Mouse (Mus musculus): ENCODE data around the gene Pfkm. TPM values are rescaled to one million over a fixed set of nuclear protein-coding genes. Genes with fewer than 3 reads are reported as not detected.

Pfkm gene
- polyA plus RNA-seq, 1 experiment from 2014 or later = 26.7 TPM

DNA sequence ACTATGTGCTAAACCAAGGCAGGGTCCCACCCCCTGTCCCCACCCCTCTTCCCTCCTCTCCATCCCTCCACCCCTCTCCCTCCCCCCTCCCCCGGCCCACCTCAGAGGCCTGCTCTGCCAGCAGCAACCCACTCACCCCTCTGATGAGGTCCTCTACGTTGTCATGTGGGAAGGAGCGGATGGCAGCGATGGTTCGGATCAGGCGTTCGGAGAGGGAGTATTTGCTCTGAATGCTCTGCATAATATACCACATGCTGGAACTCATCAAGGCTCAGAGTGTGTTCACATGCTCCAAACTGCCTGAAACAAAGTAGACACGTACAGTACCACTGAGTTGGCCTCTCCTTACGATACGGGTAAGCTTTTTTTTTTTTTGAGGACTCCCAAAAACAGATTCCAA is 50.1 kb downstream of the Pfkm start:
- peaks cover 15% of the 10 kb centered on the region for H3K4me1 ChIP-seq (replicated peaks)
- 82% methylated on average over 10 of the region's 10 CpGs for WGBS (ENCODE audit: insufficient replicate concordance)
- no peak overlapping the region for H3K4me2 ChIP-seq
- H3K27ac ChIP-seq = no peak overlapping the region
- H3K9me3 ChIP-seq (replicated peaks) = no peaks in the 10 kb centered on the region
- ATAC-seq (ENCODE audit: low read depth) (no peak), DNase-seq (no peak)
- peaks cover 41% of the 10 kb centered on the region for H3K36me3 ChIP-seq
- H3K9ac ChIP-seq = no peak overlapping the region
- no peaks in the 10 kb centered on the region for H3K27me3 ChIP-seq
- no peak overlapping the region for H3K4me3 ChIP-seq (replicated peaks)

GRCm38 (mm10) chr15:98144861-98145507 is 52.6 kb downstream of the Pfkm start:
- DNase-seq (peak; percentile 13), ATAC-seq (ENCODE audit: low read depth) (peak; percentile 69)
- Histone ChIP-seq H3K4me2 (peak overlapping the region; percentile 88), H3K27me3 (no peaks in the 10 kb centered on the region), H3K36me3 (peaks cover 25% of the 10 kb centered on the region), H3K9me3 (replicated peaks) (no peaks in the 10 kb centered on the region), H3K27ac (peak overlapping the region; percentile 73), H3K4me3 (replicated peaks) (peak overlapping the region; percentile 97), H3K9ac (peak overlapping the region; percentile 96), H3K4me1 (replicated peaks) (peaks cover 15% of the 10 kb centered on the region)
- WGBS (ENCODE audit: insufficient replicate concordance) = 1% methylated on average over 36 of the region's 36 CpGs

DNA sequence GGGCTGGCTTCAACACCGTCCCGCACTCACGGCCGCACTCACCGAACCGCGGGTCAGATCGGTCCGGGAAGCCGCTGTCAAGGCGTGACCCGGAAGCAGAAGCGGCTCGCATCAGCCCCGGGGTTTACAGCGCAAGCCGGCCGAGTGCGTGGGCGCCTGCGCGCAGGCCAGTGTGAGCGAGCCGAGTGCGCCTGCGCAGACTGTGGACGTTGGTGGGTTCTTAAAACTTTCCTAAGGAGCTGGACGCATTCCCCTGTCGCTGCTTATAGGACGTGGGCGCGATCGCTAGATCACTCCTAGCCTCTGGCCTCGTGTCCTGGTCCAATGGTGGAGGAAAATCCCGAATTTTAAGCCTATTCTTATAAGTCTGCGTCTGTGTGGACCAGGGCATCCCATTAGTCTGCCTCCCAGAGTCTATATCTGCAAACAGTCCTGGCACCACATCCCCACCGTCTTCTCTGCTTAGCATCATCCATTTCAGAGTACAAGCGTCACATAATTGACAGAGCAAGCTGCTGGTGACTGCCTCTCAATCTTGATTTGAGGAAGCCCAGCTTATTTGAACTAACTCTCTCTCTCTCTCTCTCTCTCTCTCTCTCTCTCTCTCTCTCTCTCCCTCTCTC is 53.3 kb downstream of the Pfkm start:
- WGBS (ENCODE audit: insufficient replicate concordance) = 2% methylated on average over 38 of the region's 38 CpGs
- Histone ChIP-seq H3K4me3 (replicated peaks) (peak overlapping the region; percentile 97), H3K36me3 (peaks cover 19% of the 10 kb centered on the region), H3K9me3 (replicated peaks) (no peaks in the 10 kb centered on the region), H3K9ac (peak overlapping the region; percentile 96), H3K27ac (peak overlapping the region; percentile 73), H3K4me1 (replicated peaks) (peaks cover 15% of the 10 kb centered on the region), H3K27me3 (no peaks in the 10 kb centered on the region), H3K4me2 (peak overlapping the region; percentile 88)
- DNase-seq (peak; percentile 87), ATAC-seq (ENCODE audit: low read depth) (peak; percentile 98)

DNA sequence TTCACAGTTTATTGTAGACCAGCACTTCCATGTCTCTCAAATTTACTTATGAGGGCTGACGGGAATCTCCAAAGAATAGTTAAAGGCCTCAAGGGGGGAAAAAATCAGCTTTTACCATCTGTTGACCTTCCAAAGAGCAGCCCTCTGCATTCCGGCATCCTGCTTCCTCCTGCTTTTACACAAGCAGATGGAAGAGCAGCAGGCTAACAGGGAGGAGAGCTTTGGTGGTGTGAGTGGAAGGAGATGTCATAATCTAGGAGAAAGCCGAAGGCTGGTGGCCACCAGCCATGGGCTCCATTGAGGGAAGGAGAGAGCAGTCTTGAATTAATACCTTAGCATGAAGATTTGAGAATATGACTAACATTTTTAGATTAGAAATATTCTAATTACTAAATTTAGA is 56.0 kb downstream of the Pfkm start:
- Histone ChIP-seq H3K9me3 (replicated peaks) (no peaks in the 10 kb centered on the region), H3K9ac (no peak overlapping the region), H3K27ac (no peak overlapping the region), H3K4me3 (replicated peaks) (no peak overlapping the region), H3K27me3 (no peaks in the 10 kb centered on the region), H3K4me2 (no peak overlapping the region), H3K36me3 (no peaks in the 10 kb centered on the region), H3K4me1 (replicated peaks) (peaks cover 15% of the 10 kb centered on the region)
- WGBS (ENCODE audit: insufficient replicate concordance) = 68% methylated on average over 3 of the region's 3 CpGs
- no peak for DNase-seq
- no peak for ATAC-seq (ENCODE audit: low read depth)

GRCm38 (mm10) chr15:98149166-98149602 is 56.8 kb downstream of the Pfkm start:
- Histone ChIP-seq H3K27ac (no peak overlapping the region), H3K27me3 (no peaks in the 10 kb centered on the region), H3K36me3 (no peaks in the 10 kb centered on the region), H3K4me3 (replicated peaks) (no peak overlapping the region), H3K9me3 (replicated peaks) (no peaks in the 10 kb centered on the region), H3K4me2 (no peak overlapping the region), H3K4me1 (replicated peaks) (peaks cover 12% of the 10 kb centered on the region), H3K9ac (no peak overlapping the region)
- 67% methylated on average over 10 of the region's 10 CpGs for WGBS (ENCODE audit: insufficient replicate concordance)
- ATAC-seq (ENCODE audit: low read depth) (no peak), DNase-seq (no peak)

- 79% methylated on average over 7 of the region's 7 CpGs for WGBS (ENCODE audit: insufficient replicate concordance)
- Histone ChIP-seq H3K9me3 (replicated peaks) (no peaks in the 10 kb centered on the region), H3K4me1 (replicated peaks) (no peaks in the 10 kb centered on the region), H3K27me3 (no peaks in the 10 kb centered on the region), H3K27ac (no peak overlapping the region), H3K4me3 (replicated peaks) (no peak overlapping the region), H3K4me2 (no peak overlapping the region), H3K9ac (no peak overlapping the region), H3K36me3 (no peaks in the 10 kb centered on the region)
- ATAC-seq (ENCODE audit: low read depth) = no peak
- DNase-seq = no peak
Measured at GRCm38 (mm10) chr15:98152916-98153315, 60.5 kb downstream of the Pfkm start.

GRCm38 (mm10) chr15:98153625-98154024 is 61.2 kb downstream of the Pfkm start:
- ATAC-seq (ENCODE audit: low read depth) (no peak), DNase-seq (no peak)
- Histone ChIP-seq H3K27ac (no peak overlapping the region), H3K36me3 (no peaks in the 10 kb centered on the region), H3K9me3 (replicated peaks) (no peaks in the 10 kb centered on the region), H3K27me3 (no peaks in the 10 kb centered on the region), H3K4me1 (replicated peaks) (no peaks in the 10 kb centered on the region), H3K4me2 (no peak overlapping the region), H3K9ac (no peak overlapping the region), H3K4me3 (replicated peaks) (no peak overlapping the region)
- 32% methylated on average over 3 of the region's 3 CpGs for WGBS (ENCODE audit: insufficient replicate concordance)

DNA sequence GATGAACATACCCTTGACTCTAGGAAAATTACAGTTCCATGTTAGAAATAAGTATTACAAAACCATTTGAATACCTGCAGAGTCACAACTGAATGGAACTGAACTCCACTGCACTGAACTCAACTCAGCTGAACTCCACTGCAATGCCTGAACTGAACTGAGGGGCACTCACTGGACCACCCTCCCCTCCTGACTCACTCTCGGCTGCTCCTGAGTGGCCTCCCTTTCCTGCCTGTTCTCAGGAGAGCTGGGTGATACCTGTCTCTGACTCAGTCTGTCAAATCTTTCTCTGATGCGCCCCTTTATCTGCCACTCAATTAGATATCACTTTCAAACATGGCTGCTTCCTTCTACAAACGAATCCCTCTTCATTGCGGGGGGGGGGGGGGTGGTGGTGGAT is 61.8 kb downstream of the Pfkm start:
- H3K9me3 ChIP-seq (replicated peaks) = no peaks in the 10 kb centered on the region
- DNase-seq (no peak), ATAC-seq (ENCODE audit: low read depth) (no peak)
- 48% methylated on average over 4 of the region's 4 CpGs for WGBS (ENCODE audit: insufficient replicate concordance)
- no peaks in the 10 kb centered on the region for H3K27me3 ChIP-seq
- H3K36me3 ChIP-seq = no peaks in the 10 kb centered on the region
- no peak overlapping the region for H3K4me2 ChIP-seq
- H3K4me3 ChIP-seq (replicated peaks) = no peak overlapping the region
- no peak overlapping the region for H3K27ac ChIP-seq
- no peak overlapping the region for H3K9ac ChIP-seq
- H3K4me1 ChIP-seq (replicated peaks) = no peaks in the 10 kb centered on the region

DNA sequence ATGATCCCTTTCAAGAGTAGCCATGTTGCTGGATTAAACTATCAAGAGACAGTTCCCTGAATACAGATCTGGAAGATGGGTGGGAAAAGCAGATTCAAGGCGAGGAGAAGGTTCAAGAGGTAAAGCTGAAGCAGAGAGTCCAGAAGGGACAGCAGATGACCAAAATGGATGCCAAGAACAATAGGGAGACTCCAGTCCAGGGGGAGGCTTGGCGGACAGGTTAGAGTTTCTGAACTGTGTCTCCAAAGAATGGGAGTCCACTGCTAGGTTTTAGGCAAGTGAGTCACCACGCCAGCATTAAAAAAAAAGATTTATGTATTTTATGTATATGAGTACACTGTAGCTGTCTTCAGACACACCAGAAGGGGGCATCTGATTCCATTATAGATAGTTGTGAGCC is 62.2 kb downstream of the Pfkm start:
- no peaks in the 10 kb centered on the region for H3K9me3 ChIP-seq (replicated peaks)

DNA sequence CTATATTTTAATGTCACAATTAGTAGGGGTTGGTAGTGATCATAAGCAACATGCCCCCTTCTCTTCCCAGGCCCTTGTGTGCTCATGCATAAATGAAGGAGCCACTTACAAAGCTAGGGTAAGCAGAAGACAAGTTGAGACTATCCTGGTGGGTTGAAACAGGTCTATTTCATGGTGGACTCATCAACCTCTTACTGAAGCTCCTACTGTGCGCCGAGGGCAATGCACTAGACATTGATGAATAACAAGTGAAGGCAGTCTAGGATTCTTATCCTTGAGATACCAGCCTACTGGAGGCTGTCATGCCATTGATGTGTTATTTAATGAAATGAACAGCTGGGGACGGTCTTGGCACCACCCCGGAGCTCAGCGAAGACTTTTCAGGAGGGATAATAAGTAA is 62.9 kb downstream of the Pfkm start:
- 0 out of 2 replicates have a peak, but pooled peaks cover 1% of the 10 kb centered on the region for H3K27me3 ChIP-seq
- WGBS (ENCODE audit: insufficient replicate concordance) = 87% methylated on average over 5 of the region's 5 CpGs
- no peaks in the 10 kb centered on the region for H3K4me1 ChIP-seq (replicated peaks)
- no peaks in the 10 kb centered on the region for H3K36me3 ChIP-seq
- H3K4me3 ChIP-seq (replicated peaks) = no peak overlapping the region
- no peak overlapping the region for H3K27ac ChIP-seq
- ATAC-seq (ENCODE audit: low read depth) (no peak), DNase-seq (no peak)
- no peak overlapping the region for H3K9ac ChIP-seq
- no peak overlapping the region for H3K4me2 ChIP-seq
- no peaks in the 10 kb centered on the region for H3K9me3 ChIP-seq (replicated peaks)

More for the DNA sequence above, 62.2 kb downstream of the Pfkm start:
- DNase-seq = no peak
- H3K9ac ChIP-seq = no peak overlapping the region
- 52% methylated on average over 3 of the region's 3 CpGs for WGBS (ENCODE audit: insufficient replicate concordance)
- H3K27me3 ChIP-seq = no peaks in the 10 kb centered on the region
- H3K36me3 ChIP-seq = no peaks in the 10 kb centered on the region
- no peaks in the 10 kb centered on the region for H3K4me1 ChIP-seq (replicated peaks)
- no peak overlapping the region for H3K4me3 ChIP-seq (replicated peaks)
- no peak overlapping the region for H3K4me2 ChIP-seq
- no peak for ATAC-seq (ENCODE audit: low read depth)
- no peak overlapping the region for H3K27ac ChIP-seq

DNA sequence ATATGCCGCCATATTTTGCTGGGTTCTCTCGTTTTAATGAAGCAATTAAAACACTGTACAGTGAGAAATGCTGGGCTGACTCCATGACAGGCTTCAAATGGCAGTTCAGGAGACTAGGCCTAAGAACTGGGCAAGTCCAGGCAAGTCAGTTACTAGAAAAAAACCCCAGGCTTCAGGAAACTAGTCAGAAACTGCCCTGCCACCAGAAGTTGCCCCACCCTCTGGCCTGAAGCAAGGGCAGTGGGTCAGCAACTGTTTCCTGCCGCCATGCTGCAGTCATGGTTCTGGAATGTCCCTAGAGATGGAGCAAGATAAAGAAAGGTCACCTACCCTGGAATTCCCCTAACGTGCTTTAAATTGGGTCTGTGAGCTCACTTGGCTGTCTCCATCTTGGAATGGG is 63.6 kb downstream of the Pfkm start:
- no peaks in the 10 kb centered on the region for H3K9me3 ChIP-seq (replicated peaks)
- 54% methylated on average over 4 of the region's 4 CpGs for WGBS (ENCODE audit: insufficient replicate concordance)
- no peaks in the 10 kb centered on the region for H3K36me3 ChIP-seq
- no peak overlapping the region for H3K9ac ChIP-seq
- H3K4me3 ChIP-seq (replicated peaks) = no peak overlapping the region
- H3K4me2 ChIP-seq = no peak overlapping the region
- DNase-seq = no peak
- ATAC-seq (ENCODE audit: low read depth) = no peak
- H3K27me3 ChIP-seq = peaks cover 5% of the 10 kb centered on the region; the same call in 1 of the 2 replicates
- no peaks in the 10 kb centered on the region for H3K4me1 ChIP-seq (replicated peaks)
- H3K27ac ChIP-seq = no peak overlapping the region

DNA sequence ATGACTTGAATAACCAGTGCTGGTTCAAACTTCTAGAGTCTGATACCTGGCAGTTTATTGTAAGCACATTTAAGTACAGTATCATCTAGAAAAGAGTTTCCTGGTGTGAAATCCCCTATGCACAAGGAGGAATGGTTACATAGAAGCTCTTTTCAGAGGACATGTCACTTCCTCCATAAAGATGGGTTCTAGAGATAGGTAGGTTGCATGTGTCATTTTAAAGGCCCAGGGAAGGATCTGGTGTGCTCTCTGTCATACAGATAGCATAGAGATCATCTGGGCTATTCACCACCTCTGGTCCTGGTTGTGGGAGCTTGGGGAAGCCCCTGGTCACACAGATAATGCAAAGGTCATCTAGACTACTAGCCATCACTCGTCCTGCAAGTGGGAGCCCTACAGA is 64.9 kb downstream of the Pfkm start:
- DNase-seq (no peak), ATAC-seq (ENCODE audit: low read depth) (no peak)
- 16% methylated on average over 1 of the region's 1 CpGs for WGBS (ENCODE audit: insufficient replicate concordance)
- no peaks in the 10 kb centered on the region for H3K9me3 ChIP-seq (replicated peaks)
- no peak overlapping the region for H3K4me3 ChIP-seq (replicated peaks)
- no peaks in the 10 kb centered on the region for H3K36me3 ChIP-seq
- no peak overlapping the region for H3K9ac ChIP-seq
- H3K4me2 ChIP-seq = no peak overlapping the region
- H3K4me1 ChIP-seq (replicated peaks) = no peaks in the 10 kb centered on the region
- peaks cover 8% of the 10 kb centered on the region; the same call in 1 of the 2 replicates for H3K27me3 ChIP-seq
- H3K27ac ChIP-seq = no peak overlapping the region
